In the genomic region with DNA sequence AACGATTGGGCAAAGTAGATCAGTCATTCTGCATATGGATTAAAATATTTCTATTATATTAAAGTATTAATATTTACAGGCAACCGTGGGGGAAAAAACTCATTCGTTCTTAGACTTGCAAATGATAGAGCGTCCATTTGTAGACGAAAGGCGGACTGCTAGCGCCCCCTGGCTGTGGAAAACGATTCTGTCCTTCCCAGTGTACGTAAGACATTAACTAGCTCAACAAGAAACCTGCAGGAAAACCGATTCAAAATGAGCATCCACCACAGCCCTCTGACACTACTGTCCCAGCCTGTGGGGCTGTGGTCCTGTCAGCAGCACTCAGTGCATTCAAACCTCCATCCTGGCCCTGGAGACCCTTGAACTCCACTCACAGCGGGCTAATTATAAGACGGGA, we compare ENCODE assay signal across 9 mouse cellular contexts. TPM values are rescaled to one million over a fixed set of nuclear protein-coding genes. Genes with fewer than 3 reads are reported as not detected.
DNase-seq lines count a peak whose midpoint lies in the region; ATAC-seq and TF ChIP-seq lines count a peak whose summit lies in the region.
"Had no signal": no experiment of that assay in that cellular context is flagged by ENCODE, and none has a peak within 500 bp of the region (broad histone marks: within the 10 kb centered on the region; RNA-seq: fewer than 3 reads in every experiment).

No protein-coding gene starts in this region.

- H3K9me3 ChIP-seq in MEL (replicated peaks; ENCODE audit: insufficient read depth, low read length), result no peaks in the 10 kb centered on the region
- no peaks in the 10 kb centered on the region for H3K9me3 ChIP-seq in forebrain, embryonic 14.5 days (replicated peaks; ENCODE audit: control insufficient read depth, low read length)
- no peaks in the 10 kb centered on the region for H3K9me3 ChIP-seq in hindbrain, embryonic 11.5 days (ENCODE audit: control insufficient read depth, low read length)
- no peaks in the 10 kb centered on the region for H3K9me3 ChIP-seq in midbrain, embryonic 11.5 days (ENCODE audit: control insufficient read depth, low read length)

- peak; percentile 77 for ATAC-seq in forebrain, embryonic 14.5 days
- ATAC-seq in hindbrain, embryonic 11.5 days (ENCODE audit: low FRiP score), result no peak
- ATAC-seq in midbrain, embryonic 11.5 days (ENCODE audit: low FRiP score), result peak; percentile 33; the same call in 1 of the 2 replicates
- ATAC-seq in erythroid progenitor cell, adult 5-6 weeks (replicated peaks; ENCODE audit: low FRiP score, poor library complexity, severe bottlenecking), result no peak

- DNase-seq in MEL (ENCODE audit: low read depth, low spot score), result peak; percentile 87
- DNase-seq in c-Kit-positive CD71-negative TER-119-negative erythroid progenitor cells, embryonic 14.5 days (ENCODE audit: low read depth), result peak; percentile 60
- DNase-seq in forebrain, embryonic 14.5 days (ENCODE audit: low spot score), result peak; percentile 94
- peak; percentile 95 for DNase-seq in hindbrain, embryonic 11.5 days (ENCODE audit: low spot score)
- DNase-seq in left cerebral cortex, adult 11 months (ENCODE audit: low spot score), result peak; percentile 66
- DNase-seq in midbrain, embryonic 11.5 days (ENCODE audit: low spot score, missing footprints), result peak; percentile 99

- H3K4me1 ChIP-seq in MEL (ENCODE audit: control insufficient read depth in 1 of 2, insufficient read depth in 2 of 2, low read length in 2 of 2), result peaks cover 0 to 2% of the 10 kb centered on the region in 2 experiments; a peak in 2 of 4 replicates
- 0 out of 2 replicates have a peak, but pooled peaks cover 5% of the 10 kb centered on the region for H3K4me1 ChIP-seq in forebrain, embryonic 14.5 days (ENCODE audit: control insufficient read depth, insufficient read depth, low read length)
- H3K4me1 ChIP-seq in hindbrain, embryonic 11.5 days (replicated peaks; ENCODE audit: control insufficient read depth, insufficient read depth, low read length), result no peaks in the 10 kb centered on the region
- H3K4me1 ChIP-seq in midbrain, embryonic 11.5 days (ENCODE audit: control insufficient read depth, insufficient read depth, low read length), result no peaks in the 10 kb centered on the region
- H3K4me1 ChIP-seq in small intestine, adult 2 months (ENCODE audit: control insufficient read depth, insufficient read depth, insufficient read length, low read length), result no peaks in the 10 kb centered on the region

- peak; percentile 97 for TF ChIP-seq RAD21 in MEL (IDR thresholded peaks at IDR 0.05; ENCODE audit: low read depth, low read length)

- H3K27me3 ChIP-seq in MEL (ENCODE audit: control insufficient read depth in 1 of 2, insufficient read depth in 2 of 2, low read length in 2 of 2), result no peaks in the 10 kb centered on the region
- H3K27me3 ChIP-seq in forebrain, embryonic 14.5 days (replicated peaks; ENCODE audit: control insufficient read depth, insufficient read depth, low read length), result no peaks in the 10 kb centered on the region
- H3K27me3 ChIP-seq in hindbrain, embryonic 11.5 days (ENCODE audit: control insufficient read depth, insufficient read depth, low read length), result no peaks in the 10 kb centered on the region
- no peaks in the 10 kb centered on the region for H3K27me3 ChIP-seq in midbrain, embryonic 11.5 days (ENCODE audit: control insufficient read depth, insufficient read depth, low read length)
- no peaks in the 10 kb centered on the region; the same call in 1 of the 2 replicates for H3K27me3 ChIP-seq in small intestine, adult 2 months (ENCODE audit: control insufficient read depth, insufficient read depth, low read length)
- H3K27me3 ChIP-seq: limb, embryonic 12.5 days had no signal

- TF ChIP-seq POLR2A in MEL (IDR thresholded peaks at IDR 0.05; ENCODE audit: control insufficient read depth in 1 of 2, insufficient read depth in 1 of 2, low read depth in 1 of 2, low read length in 2 of 2, poor library complexity in 1 of 2), result no peak
- TF ChIP-seq POLR2A in small intestine, adult 2 months (IDR thresholded peaks at IDR 0.05; ENCODE audit: low read depth, low read length), result no peak

- no peaks in the 10 kb centered on the region for H3K79me2 ChIP-seq in MEL (ENCODE audit: control insufficient read depth, insufficient read depth, low read length, poor library complexity)

- WGBS in forebrain, embryonic 14.5 days, result 12% methylated on average over 12 of the region's 12 CpGs
- WGBS in hindbrain, embryonic 11.5 days, result 15% methylated on average over 12 of the region's 12 CpGs
- WGBS in midbrain, embryonic 11.5 days, result 18% methylated on average over 12 of the region's 12 CpGs
- 17% methylated on average over 12 of the region's 12 CpGs for WGBS in small intestine, adult 2 months

- H3K9ac ChIP-seq in MEL (ENCODE audit: control insufficient read depth, low read depth, low read length, poor library complexity, severe bottlenecking), result no peak overlapping the region
- H3K9ac ChIP-seq in forebrain, embryonic 14.5 days (ENCODE audit: low read length), result peak overlapping the region; percentile 29; the same call in 1 of the 2 replicates
- H3K9ac ChIP-seq in hindbrain, embryonic 11.5 days (ENCODE audit: low read depth, low read length), result no peak overlapping the region
- H3K9ac ChIP-seq in midbrain, embryonic 11.5 days (ENCODE audit: low read length), result no peak overlapping the region
- H3K9ac ChIP-seq: limb, embryonic 12.5 days had no signal

- peak; percentile 69 to 92 (median 92) for TF ChIP-seq CTCF in MEL (IDR thresholded peaks at IDR 0.05 in 2 of 3, conservative IDR thresholded peaks at IDR 0.05 in 1 of 3; ENCODE audit: control insufficient read depth in 1 of 3, insufficient read depth in 1 of 3, low read depth in 2 of 3, low read length in 3 of 3, poor library complexity in 1 of 3, severe bottlenecking in 1 of 3)
- peak; percentile 74; the same call in 1 of the 2 replicates for TF ChIP-seq CTCF in small intestine, adult 2 months (IDR thresholded peaks at IDR 0.05; ENCODE audit: extremely low read depth, insufficient read length, insufficient replicate concordance, low read depth, low read length)

- no peak overlapping the region for H3K4me2 ChIP-seq in forebrain, embryonic 14.5 days (ENCODE audit: low read length)
- H3K4me2 ChIP-seq in hindbrain, embryonic 11.5 days (replicated peaks; ENCODE audit: low read depth, low read length), result no peak overlapping the region
- no peak overlapping the region for H3K4me2 ChIP-seq in midbrain, embryonic 11.5 days

- no peak for TF ChIP-seq EP300 in MEL (IDR thresholded peaks at IDR 0.05; ENCODE audit: low read depth in 1 of 2, low read length in 2 of 2)

- peak overlapping the region in 1 of 2 experiments; percentile 39; a peak in 2 of 4 replicates for H3K4me3 ChIP-seq in MEL (ENCODE audit: control insufficient read depth in 1 of 2, insufficient read depth in 1 of 2, low read depth in 2 of 2, low read length in 2 of 2)
- no peak overlapping the region for H3K4me3 ChIP-seq in forebrain, embryonic 14.5 days (ENCODE audit: low read depth, low read length)
- H3K4me3 ChIP-seq in hindbrain, embryonic 11.5 days (ENCODE audit: low read depth, low read length), result no peak overlapping the region
- H3K4me3 ChIP-seq in midbrain, embryonic 11.5 days (ENCODE audit: low read depth, low read length), result no peak overlapping the region
- H3K4me3 ChIP-seq in small intestine, adult 2 months (ENCODE audit: low read depth, low read length), result no peak overlapping the region
- H3K4me3 ChIP-seq: limb, embryonic 12.5 days had no signal

- no peaks in the 10 kb centered on the region; a peak in 1 of 4 replicates for H3K36me3 ChIP-seq in MEL (ENCODE audit: control insufficient read depth in 1 of 2, insufficient read depth in 2 of 2, low read length in 2 of 2)
- no peaks in the 10 kb centered on the region for H3K36me3 ChIP-seq in forebrain, embryonic 14.5 days (ENCODE audit: control insufficient read depth, insufficient read depth, low read length)
- no peaks in the 10 kb centered on the region for H3K36me3 ChIP-seq in hindbrain, embryonic 11.5 days (ENCODE audit: control insufficient read depth, insufficient read depth, low read length)
- H3K36me3 ChIP-seq in midbrain, embryonic 11.5 days (ENCODE audit: control insufficient read depth, insufficient read depth, low read length), result no peaks in the 10 kb centered on the region
- no peaks in the 10 kb centered on the region for H3K36me3 ChIP-seq in small intestine, adult 2 months (ENCODE audit: control insufficient read depth, insufficient read depth, low read length)
- H3K36me3 ChIP-seq: limb, embryonic 12.5 days had no signal

- no peak overlapping the region for H3K27ac ChIP-seq in MEL (ENCODE audit: control insufficient read depth, low read depth, low read length)
- H3K27ac ChIP-seq in forebrain, embryonic 14.5 days (ENCODE audit: low read depth, low read length), result no peak overlapping the region
- H3K27ac ChIP-seq in hindbrain, embryonic 11.5 days (ENCODE audit: low read depth, low read length), result no peak overlapping the region
- no peak overlapping the region for H3K27ac ChIP-seq in midbrain, embryonic 11.5 days (ENCODE audit: low read depth, low read length)
- no peak overlapping the region for H3K27ac ChIP-seq in small intestine, adult 2 months (ENCODE audit: insufficient read depth, low read depth, low read length)

TF ChIP-seq in MEL, 35 proteins besides CTCF, POLR2A, EP300 and RAD21 (continues in another document):
- TF ChIP-seq SMC3 (IDR thresholded peaks at IDR 0.05; ENCODE audit: low read depth, low read length), result peak; percentile 88

RNA-seq across cellular contexts. Expression of gene Gfra1, which starts 13.7 kb away (rescaled TPM):
- not detected in 2 replicates for total RNA-seq in MEL (2012; rRNA removed)
- polyA plus RNA-seq in MEL (2012; ENCODE audit: insufficient read depth in 1 of 2, insufficient read length in 2 of 2, low read depth in 1 of 2, low replicate concordance in 2 of 2, missing spikeins in 1 of 2), result not detected
- polyA plus RNA-seq in forebrain, embryonic 14.5 days (2014; fragmentation: Nextera tagmentation; extraction: Ambion mirVana), result 11.6 and 13.1 TPM in 2 replicates
- polyA plus RNA-seq in hindbrain, embryonic 11.5 days (2014; fragmentation: Nextera tagmentation; extraction: Ambion mirVana), result 30.6 and 42.2 TPM in 2 replicates
- 26.7 and 28.5 TPM in 2 replicates for polyA plus RNA-seq in midbrain, embryonic 11.5 days (2014; fragmentation: Nextera tagmentation; extraction: Ambion mirVana)
- polyA plus RNA-seq in small intestine, adult 2 months (2012; rRNA removed), result 0.58 and 1.5 TPM in 2 replicates
- 2.5 and 5.9 TPM in 2 replicates for total RNA-seq in erythroid progenitor cell, adult 5-6 weeks (2015; ENCODE audit: low replicate concordance)
- 1.2 and 3.5 TPM in 2 replicates for total RNA-seq in erythroid progenitor cell, adult 5-6 weeks (2017; ENCODE audit: low replicate concordance)

RNA-seq across cellular contexts. Expression of gene Ccdc172, which starts 42.4 kb away (rescaled TPM):
- total RNA-seq in MEL (2012; rRNA removed), result not detected in 2 replicates
- polyA plus RNA-seq in MEL (2012; ENCODE audit: insufficient read depth in 1 of 2, insufficient read length in 2 of 2, low read depth in 1 of 2, low replicate concordance in 2 of 2, missing spikeins in 1 of 2), result not detected
- not detected in 2 replicates for polyA plus RNA-seq in forebrain, embryonic 14.5 days (2014; fragmentation: Nextera tagmentation; extraction: Ambion mirVana)
- not detected in 2 replicates for polyA plus RNA-seq in hindbrain, embryonic 11.5 days (2014; fragmentation: Nextera tagmentation; extraction: Ambion mirVana)
- polyA plus RNA-seq in midbrain, embryonic 11.5 days (2014; fragmentation: Nextera tagmentation; extraction: Ambion mirVana), result not detected in 2 replicates
- polyA plus RNA-seq in small intestine, adult 2 months (2012; rRNA removed), result not detected in 2 replicates
- total RNA-seq in erythroid progenitor cell, adult 5-6 weeks (2015; ENCODE audit: low replicate concordance), result not detected in 2 replicates
- not detected in 2 replicates for total RNA-seq in erythroid progenitor cell, adult 5-6 weeks (2017; ENCODE audit: low replicate concordance)
- polyA plus RNA-seq: limb, embryonic 12.5 days had no signal

Comparison
In these comparisons a context has a peak if more than half of its experiments do, and no peak if none do; other contexts are left out.
1. ATAC-seq: peak in forebrain, embryonic 14.5 days (single experiment) and midbrain, embryonic 11.5 days (single experiment); none in hindbrain, embryonic 11.5 days (single experiment) and erythroid progenitor cell, adult 5-6 weeks (single experiment).
2. Peak in every context shown above with its lines, with median percentiles within 50 percentile points of each other: DNase-seq.